Mouse (Mus musculus) myocyte (in vitro differentiated cells): ENCODE results near the gene Dnah2. TPM values are rescaled to one million over a fixed set of nuclear protein-coding genes. Genes with fewer than 3 reads are reported as not detected.

Experiments
- H3K27me3 ChIP-seq: one replicate; pipeline ENCODE4 v1.6.1; 2011; ENCODE audit not compliant: control insufficient read depth, insufficient read depth, insufficient read length
- H3K36me3 ChIP-seq: one replicate; pipeline ENCODE4 v1.6.1; 2011; ENCODE audit not compliant: control insufficient read depth, insufficient read depth
- H3K4me2 ChIP-seq: one replicate; pipeline ENCODE4 v1.6.1; 2011; ENCODE audit warnings: low read depth, control low read depth
- H3K4me3 ChIP-seq: one replicate; pipeline ENCODE4 v1.5.1; 2011; ENCODE audit warnings: mild to moderate bottlenecking, control low read depth, moderate library complexity
- H3K79me2 ChIP-seq: one replicate; pipeline ENCODE4 v1.6.1; 2011; ENCODE audit not compliant: control insufficient read depth, insufficient read depth
- H3ac ChIP-seq: one replicate; pipeline ENCODE4 v1.6.1; 2011; ENCODE audit not compliant: control insufficient read depth, insufficient read length
- CEBPB ChIP-seq: IDR thresholded peaks from 2 replicates; pipeline ENCODE4 v1.6.1; 2011; ENCODE audit warnings: mild to moderate bottlenecking, moderate library complexity; ENCODE audit not compliant: poor library complexity, insufficient read depth, severe bottlenecking
- E2F4 ChIP-seq: IDR thresholded peaks from one replicate; pipeline ENCODE4 v1.6.1; 2011; ENCODE audit warnings: mild to moderate bottlenecking, control low read depth, moderate library complexity; ENCODE audit not compliant: insufficient read depth
- MAX ChIP-seq: IDR thresholded peaks from one replicate; pipeline ENCODE4 v1.6.1; 2011; ENCODE audit warnings: low read depth, mild to moderate bottlenecking, control low read depth
- MYOD1 ChIP-seq, 3 experiments: IDR thresholded peaks; one replicate each; pipeline ENCODE4 v1.6.1; 2011; ENCODE audit warnings: control low read depth in 2 of 3, low read depth in 2 of 3, mild to moderate bottlenecking in 2 of 3, moderate library complexity in 1 of 3; ENCODE audit not compliant: insufficient read length in 2 of 3, control insufficient read depth in 1 of 3
- MYOG ChIP-seq, 3 experiments: IDR thresholded peaks; one replicate each; pipeline ENCODE4 v1.6.1; 2011; ENCODE audit warnings: control low read depth in 2 of 3, low read depth in 2 of 3, mild to moderate bottlenecking in 2 of 3; ENCODE audit not compliant: insufficient read length in 2 of 3, control insufficient read depth in 1 of 3, insufficient read depth in 1 of 3
- POLR2A ChIP-seq: IDR thresholded peaks from one replicate; pipeline ENCODE4 v1.6.1; 2011; ENCODE audit warnings: low read depth, mild to moderate bottlenecking, control low read depth, moderate library complexity; ENCODE audit not compliant: insufficient read length
- POLR2AphosphoS2 ChIP-seq: IDR thresholded peaks from one replicate; pipeline ENCODE4 v1.6.1; 2011; ENCODE audit warnings: low read depth, control low read depth; ENCODE audit not compliant: insufficient read length
- REST ChIP-seq: IDR thresholded peaks from one replicate; pipeline ENCODE4 v1.6.1; 2011; ENCODE audit warnings: mild to moderate bottlenecking, control low read depth, moderate library complexity; ENCODE audit not compliant: insufficient read depth, insufficient read length
- SRF ChIP-seq: IDR thresholded peaks from one replicate; pipeline ENCODE4 v1.6.1; 2011; ENCODE audit warnings: low read depth; ENCODE audit not compliant: control insufficient read depth, insufficient read length
- TCF12 ChIP-seq: IDR thresholded peaks from one replicate; pipeline ENCODE4 v1.6.1; 2011; ENCODE audit warnings: mild to moderate bottlenecking, control low read depth; ENCODE audit not compliant: poor library complexity, insufficient read depth, severe bottlenecking
- TCF3 ChIP-seq: IDR thresholded peaks from one replicate; pipeline ENCODE4 v1.6.1; 2011; ENCODE audit warnings: low read depth, control low read depth; ENCODE audit not compliant: insufficient read length
- USF1 ChIP-seq: IDR thresholded peaks from one replicate; pipeline ENCODE4 v1.6.1; 2011; ENCODE audit warnings: low read depth, mild to moderate bottlenecking, control low read depth, moderate library complexity
- polyA plus RNA-seq: library from polyadenylated mRNA; unstranded; fragments of >200 nt; fragmentation: generic; extraction: Trizol; gene quantifications from one replicate; pipeline ENCODE4 v1.2.1, GENCODE M21; 2012; ENCODE audit warnings: missing spikeins

Gene Dnah2
- polyA plus RNA-seq, 1 experiment: 0.24 TPM

DNA sequence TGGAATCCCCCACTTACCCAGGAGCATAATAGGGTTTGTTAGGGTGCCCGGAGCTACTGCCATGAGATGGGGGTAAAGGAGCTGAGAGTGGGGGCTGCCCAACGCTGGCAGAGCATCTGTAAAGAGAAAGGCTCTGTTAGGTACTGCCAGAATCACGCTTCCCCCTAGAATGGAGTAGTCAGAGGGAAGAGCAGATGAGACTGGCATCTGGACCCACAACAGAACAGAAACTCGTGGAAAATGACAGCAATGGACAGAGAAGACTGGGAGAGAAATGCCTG lies 141.2 kb downstream of the Dnah2 start:
- TF ChIP-seq MYOG (IDR thresholded peaks at IDR 0.05; ENCODE audit: control insufficient read depth in 1 of 3, insufficient read depth in 1 of 3, insufficient read length in 2 of 3, low read depth in 2 of 3) (no peak), TCF3 (no peak), TCF12 (no peak), USF1 (no peak), SRF (no peak), CEBPB (no peak), MYOD1 (IDR thresholded peaks at IDR 0.05; ENCODE audit: control insufficient read depth in 1 of 3, insufficient read length in 2 of 3, low read depth in 2 of 3) (no peak), REST (no peak), MAX (no peak), POLR2A (no peak), E2F4 (no peak), POLR2AphosphoS2 (no peak)
- Histone ChIP-seq H3K79me2 (peaks cover 50% of the 10 kb centered on the region), H3K4me2 (peak overlapping the region; percentile 96), H3ac (no peak overlapping the region), H3K27me3 (no peaks in the 10 kb centered on the region), H3K36me3 (peaks cover 35% of the 10 kb centered on the region), H3K4me3 (peak overlapping the region; percentile 100)

DNA sequence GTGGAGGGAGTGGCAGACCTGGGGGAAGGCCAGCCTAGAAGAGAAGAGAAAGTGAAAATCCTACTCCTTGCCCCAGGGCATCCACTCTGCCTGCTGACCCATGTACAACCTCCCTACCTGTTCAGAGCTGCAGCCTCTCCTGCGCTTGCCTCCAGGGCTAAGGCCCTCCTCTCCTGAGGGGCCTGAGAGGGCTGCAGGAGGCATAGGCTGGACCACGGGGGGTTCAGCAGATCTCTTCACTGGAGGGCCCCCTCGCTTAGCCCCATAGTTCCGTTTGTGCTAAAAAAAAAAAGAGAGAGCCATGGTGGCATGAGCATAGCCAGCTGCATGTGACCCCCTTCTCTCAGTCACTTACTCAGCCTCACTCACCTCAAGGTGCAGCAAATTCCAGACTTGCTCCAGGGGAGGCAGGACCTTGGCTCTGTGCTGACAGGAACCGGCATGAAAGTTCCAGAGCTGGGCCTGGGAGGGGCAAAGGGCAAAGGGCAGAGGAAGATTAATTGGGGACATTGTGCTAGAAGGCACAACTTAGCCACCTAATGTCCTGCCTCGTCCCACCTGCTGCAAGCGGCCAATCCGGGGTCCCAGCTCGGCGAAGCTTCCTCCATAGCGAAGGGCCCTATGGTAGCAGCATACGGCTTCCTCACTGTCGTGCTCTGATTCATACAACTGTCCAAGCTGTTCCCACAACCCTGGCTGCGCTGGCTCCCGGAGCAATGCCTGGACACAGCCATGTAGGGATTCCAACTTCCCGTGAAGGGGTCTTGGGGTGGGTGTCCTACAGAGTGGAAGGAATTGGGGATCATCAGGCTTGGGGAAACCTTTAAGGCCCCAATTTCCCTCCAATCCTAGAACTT lies 141.8 kb downstream of the Dnah2 start:
- Histone ChIP-seq H3ac (no peak overlapping the region), H3K4me3 (no peak overlapping the region), H3K4me2 (no peak overlapping the region), H3K79me2 (peaks cover 45% of the 10 kb centered on the region), H3K36me3 (peaks cover 36% of the 10 kb centered on the region), H3K27me3 (no peaks in the 10 kb centered on the region)
- TF ChIP-seq E2F4: no peak
- no peak for TF ChIP-seq REST
- TF ChIP-seq TCF3: no peak
- peak; percentile 21 for TF ChIP-seq POLR2AphosphoS2

DNA sequence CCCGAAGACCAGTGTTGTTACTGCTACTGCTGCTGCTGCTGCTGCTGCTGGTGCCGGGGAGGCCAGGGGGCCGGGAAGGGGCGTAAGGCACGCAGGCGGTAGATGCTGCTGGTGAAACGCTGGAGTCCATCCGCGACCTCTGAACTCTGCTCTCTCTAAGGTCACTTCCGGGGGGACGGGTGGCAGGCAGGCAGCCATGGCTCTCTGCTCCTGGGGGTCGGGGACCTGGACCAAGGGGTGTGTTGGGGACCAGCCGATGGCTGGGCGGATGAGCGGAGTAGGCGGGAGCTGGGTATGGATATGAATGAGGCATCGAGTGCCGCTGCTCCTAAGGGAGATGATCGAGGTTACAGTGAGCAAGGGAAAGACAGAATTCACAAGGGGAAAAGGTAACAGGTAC lies 142.6 kb downstream of the Dnah2 start:
- peaks cover 41% of the 10 kb centered on the region for H3K79me2 ChIP-seq
- TF ChIP-seq MYOG (IDR thresholded peaks at IDR 0.05; ENCODE audit: control insufficient read depth in 1 of 3, insufficient read depth in 1 of 3, insufficient read length in 2 of 3, low read depth in 2 of 3) (no peak), TCF3 (no peak), USF1 (no peak), POLR2AphosphoS2 (no peak), REST (no peak), MAX (no peak), TCF12 (no peak), E2F4 (no peak), CEBPB (no peak), SRF (no peak), MYOD1 (IDR thresholded peaks at IDR 0.05; ENCODE audit: control insufficient read depth in 1 of 3, insufficient read length in 2 of 3, low read depth in 2 of 3) (no peak), POLR2A (no peak)
- peaks cover 44% of the 10 kb centered on the region for H3K36me3 ChIP-seq
- H3K27me3 ChIP-seq: no peaks in the 10 kb centered on the region
- no peak overlapping the region for H3K4me2 ChIP-seq
- no peak overlapping the region for H3K4me3 ChIP-seq
- no peak overlapping the region for H3ac ChIP-seq

DNA sequence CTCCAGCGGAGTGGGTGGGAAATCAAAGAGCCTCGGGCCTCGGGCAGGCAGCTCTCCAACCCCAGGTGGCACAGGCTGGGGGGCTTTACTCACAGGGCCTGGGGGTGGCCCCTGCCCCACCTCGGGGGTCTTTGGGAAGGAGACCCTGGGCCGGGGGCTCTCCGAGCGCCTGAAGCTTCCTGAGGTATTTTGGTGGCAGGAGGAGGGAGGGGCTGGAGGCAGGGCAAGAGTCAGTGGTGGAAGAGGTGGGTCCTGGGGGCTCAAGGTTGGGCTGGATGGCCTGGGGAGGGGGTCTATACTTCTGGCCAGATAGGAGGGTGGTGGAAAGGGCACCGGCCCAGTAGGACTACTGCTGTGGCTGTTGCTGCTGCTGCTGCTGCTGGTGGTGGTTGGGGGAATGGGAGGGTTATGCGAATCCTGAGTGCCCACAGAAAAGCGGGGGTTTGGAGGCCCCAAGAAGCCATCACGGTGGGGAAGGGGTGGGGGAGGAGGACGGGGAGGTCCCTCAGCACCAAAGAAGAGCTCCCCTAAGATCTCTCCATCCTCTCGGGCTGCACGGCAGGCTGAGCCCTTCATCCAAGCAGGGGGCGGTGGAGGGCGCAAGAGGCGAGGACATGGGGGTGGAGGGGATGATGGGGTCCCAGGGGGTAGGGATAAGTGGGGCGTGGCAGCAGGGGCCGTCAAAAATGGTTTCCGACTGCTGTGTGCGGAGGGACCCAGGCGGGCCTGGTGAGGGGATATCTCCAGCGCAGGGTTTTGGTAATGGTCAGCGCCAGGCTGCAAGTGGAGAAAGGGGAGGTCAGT lies 143.3 kb downstream of the Dnah2 start:
- Histone ChIP-seq H3ac (no peak overlapping the region), H3K79me2 (peaks cover 36% of the 10 kb centered on the region), H3K4me3 (no peak overlapping the region), H3K36me3 (peaks cover 51% of the 10 kb centered on the region), H3K27me3 (no peaks in the 10 kb centered on the region), H3K4me2 (no peak overlapping the region)
- TF ChIP-seq TCF3: no peak
- TF ChIP-seq MAX: no peak
- TF ChIP-seq SRF: no peak
- no peak for TF ChIP-seq MYOD1 (IDR thresholded peaks at IDR 0.05; ENCODE audit: control insufficient read depth in 1 of 3, insufficient read length in 2 of 3, low read depth in 2 of 3)
- no peak for TF ChIP-seq USF1
- no peak for TF ChIP-seq CEBPB
- no peak for TF ChIP-seq TCF12
- TF ChIP-seq E2F4: no peak
- no peak for TF ChIP-seq POLR2AphosphoS2
